Mouse (Mus musculus) frontal cortex, postnatal 25 days (tissue): ENCODE data around the gene Serp2.
A peak's percentile ranks its signal among the peaks of the same experiment; 100 is the strongest.

Source experiments
- DNase-seq, 2 experiments: peaks; one replicate each; pipeline ENCODE4 v3.0.0; 2022; ENCODE audit warnings: low spot score in 2 of 2

Gene Serp2

GRCm38 (mm10) chr14:76527030-76527719 is 29.5 kb downstream of the Serp2 start:
- DNase-seq = no peak

- no peak for DNase-seq
Measured at GRCm38 (mm10) chr14:76526467-76526866, 30.2 kb downstream of the Serp2 start.

GRCm38 (mm10) chr14:76523344-76523743 is 33.3 kb downstream of the Serp2 start:
- no peak for DNase-seq

GRCm38 (mm10) chr14:76521308-76521707 is 35.4 kb downstream of the Serp2 start:
- DNase-seq = no peak

GRCm38 (mm10) chr14:76520606-76521005 is 36.1 kb downstream of the Serp2 start:
- DNase-seq = no peak

DNA sequence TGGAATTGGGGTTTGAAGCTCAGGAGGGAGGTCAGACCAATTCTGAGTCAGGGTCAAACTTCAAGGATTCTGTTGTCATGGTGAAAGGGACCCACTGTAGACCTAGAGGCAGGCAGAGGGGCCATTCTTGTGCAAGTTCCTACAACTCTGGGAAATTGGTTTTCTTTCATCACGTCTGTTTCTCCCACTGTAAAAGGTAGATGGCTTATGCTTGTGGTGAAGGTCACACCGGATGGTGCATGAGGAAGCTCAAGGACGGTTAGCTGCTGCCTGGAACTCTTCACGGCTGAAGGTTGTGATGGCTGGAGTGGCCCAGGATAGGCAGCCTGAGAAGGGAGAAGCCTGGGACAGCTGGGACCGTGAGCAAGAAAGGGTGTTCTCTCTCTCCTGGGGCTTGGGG is 38.5 kb downstream of the Serp2 start:
- no peak for DNase-seq

DNA sequence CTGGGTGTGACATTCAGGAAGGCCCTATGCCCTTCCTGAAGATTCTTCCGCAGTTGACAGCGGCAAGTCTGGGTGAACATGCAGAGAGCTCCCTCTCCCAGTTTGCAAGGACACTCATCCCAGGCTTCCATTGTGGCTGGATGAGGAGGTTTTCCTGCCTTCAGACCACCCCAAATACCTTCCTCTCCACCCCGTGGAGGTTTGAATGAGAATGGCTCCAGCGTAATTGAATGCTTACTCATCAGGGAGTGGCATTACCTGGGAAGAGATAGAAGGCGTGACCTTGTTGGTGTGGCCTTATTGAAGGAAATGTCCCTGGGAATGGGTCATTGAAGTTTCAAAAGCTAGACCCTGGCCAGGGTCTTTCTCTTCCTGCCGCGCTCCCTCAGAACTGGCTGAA is 41.1 kb downstream of the Serp2 start:
- no peak for DNase-seq

DNA sequence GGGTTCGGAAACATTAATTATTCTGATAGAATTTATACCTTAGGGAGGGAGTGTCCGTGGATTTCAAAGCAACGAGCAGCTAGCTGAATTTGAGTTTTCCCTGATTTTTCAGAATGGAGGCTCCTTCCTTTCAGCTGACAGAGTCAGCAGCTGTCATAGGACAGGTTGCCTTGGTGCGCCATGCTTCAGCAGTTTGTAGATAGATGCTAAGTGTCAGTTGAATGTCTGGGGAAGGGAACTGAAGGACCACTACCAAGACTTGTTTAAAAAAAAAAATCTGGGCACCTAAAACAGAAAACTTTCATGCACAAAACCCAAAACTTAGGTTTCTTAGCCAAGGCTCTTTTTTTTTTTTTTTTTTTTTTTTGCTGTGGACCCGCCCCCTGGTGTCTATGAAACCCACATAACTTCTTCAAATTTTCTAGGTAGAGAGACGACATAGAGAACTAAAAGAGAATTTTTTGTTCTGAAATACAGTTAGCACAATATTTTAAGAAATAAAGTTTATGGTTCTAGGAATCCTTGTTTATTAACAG is 42.6 kb downstream of the Serp2 start:
- no peak for DNase-seq

GRCm38 (mm10) chr14:76513395-76514049 is 43.2 kb downstream of the Serp2 start:
- DNase-seq = no peak

DNA sequence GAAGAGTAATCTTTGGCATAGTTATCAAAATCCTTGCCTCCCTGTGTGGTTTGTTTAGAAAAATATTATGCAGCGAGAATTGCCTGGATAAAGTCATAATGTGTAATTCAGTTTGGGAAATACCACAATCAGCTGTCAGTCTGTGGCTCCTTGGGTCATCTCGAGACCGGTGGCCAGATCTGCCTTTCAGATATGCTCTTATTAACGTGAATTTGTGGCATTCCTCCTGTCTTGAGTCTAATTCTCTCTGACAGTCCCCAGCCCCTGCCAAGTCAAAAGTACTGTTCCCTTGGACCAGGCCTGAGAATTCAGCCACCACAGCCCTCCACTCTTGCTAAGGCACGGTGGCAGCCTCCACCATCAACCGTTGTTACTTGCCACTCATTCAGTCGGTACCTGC is 44.7 kb downstream of the Serp2 start:
- DNase-seq = no peak

DNA sequence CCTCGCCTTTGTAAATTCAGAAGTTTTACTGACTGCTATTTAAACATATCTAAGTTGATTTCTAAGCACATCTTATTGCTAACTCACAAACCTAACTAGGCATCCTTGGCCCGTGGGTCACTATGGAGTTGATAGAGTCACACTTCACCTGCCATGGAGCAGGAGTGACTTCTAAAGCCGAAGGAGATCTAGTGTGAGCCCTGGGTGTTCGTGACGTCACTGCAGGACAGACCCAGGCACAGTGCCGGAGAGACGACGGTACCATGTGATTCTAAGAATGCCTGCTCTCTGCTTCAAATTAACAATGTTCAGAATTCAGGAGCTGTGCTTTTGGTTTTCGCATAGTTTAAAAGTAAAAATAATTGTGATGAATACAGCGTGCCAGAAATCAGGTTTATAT is 48.0 kb downstream of the Serp2 start:
- no peak for DNase-seq

DNA sequence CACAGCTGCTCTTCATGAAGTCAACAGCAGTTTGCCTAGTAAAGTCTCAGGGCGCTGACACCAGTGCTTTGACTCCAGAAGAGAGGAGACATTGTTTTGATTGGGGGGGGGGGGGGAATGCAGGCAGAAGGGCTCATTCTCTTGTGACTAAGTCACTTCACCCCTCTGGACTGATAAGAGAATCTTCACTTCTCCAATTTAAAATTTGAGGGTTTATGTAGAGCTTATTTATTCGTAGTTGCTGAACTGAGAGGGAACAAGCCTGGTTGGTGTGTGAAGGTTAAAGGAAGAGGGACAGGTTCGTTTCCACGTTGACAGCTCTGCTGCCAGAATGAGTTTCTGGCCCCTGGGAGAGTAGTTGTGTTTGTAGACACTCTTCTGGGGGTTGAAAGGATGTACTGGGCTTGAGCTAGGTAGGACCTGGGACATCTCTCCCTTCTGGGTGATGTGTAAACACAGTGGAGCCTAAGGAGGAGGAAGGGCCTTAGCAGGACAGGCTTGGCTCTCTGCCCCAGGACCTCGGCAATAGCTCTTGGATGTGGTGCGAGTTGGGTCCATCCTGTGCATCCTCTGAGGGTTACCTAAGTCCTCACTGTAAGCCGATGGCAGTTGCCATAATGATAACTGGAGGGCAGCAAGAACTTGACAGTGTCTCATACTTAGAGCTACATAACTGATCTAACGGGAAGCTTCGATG is 48.7 kb downstream of the Serp2 start:
- DNase-seq = no peak

DNA sequence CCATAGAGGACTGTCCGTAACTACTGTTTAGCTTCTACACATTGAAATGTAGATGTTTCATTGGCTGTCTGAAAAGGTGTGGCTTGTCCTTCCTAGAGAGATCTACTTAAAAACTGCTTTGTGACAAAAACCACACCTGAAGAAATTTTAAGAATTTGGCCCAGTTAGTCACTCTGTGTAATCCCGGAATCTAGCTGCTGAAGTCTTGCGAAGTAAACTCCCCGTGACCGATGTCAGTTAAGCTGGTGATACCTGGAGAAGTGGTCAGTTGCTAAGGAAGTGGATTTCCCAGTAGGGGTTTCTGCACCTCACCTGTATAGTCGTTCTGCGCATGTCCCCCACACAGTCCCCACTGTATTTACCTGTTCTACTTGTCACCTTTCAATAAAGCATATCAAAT is 49.3 kb downstream of the Serp2 start:
- DNase-seq = no peak

GRCm38 (mm10) chr14:76506425-76507205 is 50.1 kb downstream of the Serp2 start:
- no peak for DNase-seq

GRCm38 (mm10) chr14:76505439-76506220 is 51.1 kb downstream of the Serp2 start:
- DNase-seq = peak; percentile 51 to 73

GRCm38 (mm10) chr14:76505101-76505438 is 51.6 kb downstream of the Serp2 start:
- DNase-seq = no peak

GRCm38 (mm10) chr14:76504121-76504737 is 52.5 kb downstream of the Serp2 start:
- DNase-seq = peak; percentile 89 to 90

- no peak for DNase-seq
Measured at GRCm38 (mm10) chr14:76503231-76503851, 53.3 kb downstream of the Serp2 start.

DNA sequence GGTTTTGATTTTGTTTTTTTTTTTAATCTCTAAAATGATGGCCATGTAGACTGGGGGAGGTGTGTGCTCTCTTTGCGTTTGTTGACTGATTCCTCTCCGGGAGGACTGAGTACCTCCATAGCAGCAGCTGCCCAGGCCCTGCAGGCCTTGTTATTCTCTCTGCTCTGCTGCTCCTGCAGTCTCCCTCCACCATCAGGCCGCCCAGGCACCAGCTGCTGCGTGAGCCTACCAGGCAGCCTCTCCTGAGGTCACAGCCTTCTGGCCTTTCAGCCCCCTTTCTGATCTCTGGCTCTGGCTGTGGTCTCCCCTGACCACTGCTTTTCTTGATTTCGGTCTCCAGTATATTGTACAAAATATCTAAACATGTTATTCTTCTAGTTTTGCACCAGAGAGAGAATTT is 56.7 kb downstream of the Serp2 start:
- DNase-seq = no peak

DNA sequence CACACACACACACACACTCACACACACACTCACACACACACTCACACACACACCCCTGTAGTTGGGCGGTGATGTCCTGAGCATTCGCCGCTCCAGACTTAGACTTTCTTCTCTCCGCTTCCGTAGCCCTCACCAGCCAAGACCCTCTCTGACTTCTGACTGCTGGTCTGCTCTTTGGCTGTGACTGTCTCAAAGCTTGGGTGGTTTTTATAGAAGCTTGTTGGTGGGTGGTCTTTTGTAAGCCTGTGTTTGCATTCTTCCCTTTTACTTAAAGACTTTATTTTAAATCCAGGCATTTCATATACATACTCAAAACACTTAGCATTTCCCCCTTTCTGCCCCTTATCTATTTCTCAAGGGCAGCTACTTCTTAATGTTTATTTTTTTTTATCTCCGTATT is 57.2 kb downstream of the Serp2 start:
- DNase-seq = no peak
